Mouse (Mus musculus): Measurements from ENCODE around the gene Gm10273. TPM values are rescaled to one million over a fixed set of nuclear protein-coding genes. Genes with fewer than 3 reads are reported as not detected.

The Gm10273 gene
- polyA plus RNA-seq, 1 experiment from 2014 or later, result 2.9 TPM

GRCm38 (mm10) chr10:59410264-59410663, 14.8 kb downstream of the Gm10273 start:
- no peak for ATAC-seq (ENCODE audit: low FRiP score)
- WGBS, result 79% methylated on average over 12 of the region's 12 CpGs
- Histone ChIP-seq H3K27ac (no peak overlapping the region), H3K27me3 (no peaks in the 10 kb centered on the region), H3K4me2 (no peak overlapping the region), H3K4me1 (replicated peaks) (no peaks in the 10 kb centered on the region), H3K9me3 (no peaks in the 10 kb centered on the region), H3K9ac (no peak overlapping the region), H3K36me3 (no peaks in the 10 kb centered on the region), H3K4me3 (no peak overlapping the region)

- no peaks in the 10 kb centered on the region for H3K27me3 ChIP-seq
- H3K4me3 ChIP-seq, result no peak overlapping the region
- no peaks in the 10 kb centered on the region for H3K9me3 ChIP-seq
- H3K4me2 ChIP-seq, result no peak overlapping the region
- H3K27ac ChIP-seq, result no peak overlapping the region
- no peak overlapping the region for H3K9ac ChIP-seq
- ATAC-seq (ENCODE audit: low FRiP score), result no peak
- H3K36me3 ChIP-seq, result no peaks in the 10 kb centered on the region
- WGBS, result 85% methylated on average over 4 of the region's 4 CpGs
- no peaks in the 10 kb centered on the region for H3K4me1 ChIP-seq (replicated peaks)
These were observed 18.3 kb downstream of the Gm10273 start for GRCm38 (mm10) chr10:59413711-59414110.

- Histone ChIP-seq H3K4me1 (replicated peaks) (no peaks in the 10 kb centered on the region), H3K9me3 (no peaks in the 10 kb centered on the region), H3K27me3 (no peaks in the 10 kb centered on the region), H3K36me3 (no peaks in the 10 kb centered on the region), H3K9ac (no peak overlapping the region), H3K4me3 (no peak overlapping the region), H3K4me2 (no peak overlapping the region), H3K27ac (no peak overlapping the region)
- WGBS, result 85% methylated on average over 3 of the region's 3 CpGs
- ATAC-seq (ENCODE audit: low FRiP score), result no peak
These were observed 21.2 kb downstream of the Gm10273 start for GRCm38 (mm10) chr10:59416623-59417022.

GRCm38 (mm10) chr10:59419516-59419915, 24.1 kb downstream of the Gm10273 start:
- Histone ChIP-seq H3K27ac (no peak overlapping the region), H3K36me3 (no peaks in the 10 kb centered on the region), H3K27me3 (no peaks in the 10 kb centered on the region), H3K9ac (no peak overlapping the region), H3K9me3 (no peaks in the 10 kb centered on the region), H3K4me1 (replicated peaks) (no peaks in the 10 kb centered on the region), H3K4me3 (no peak overlapping the region), H3K4me2 (no peak overlapping the region)
- WGBS, result 85% methylated on average over 4 of the region's 4 CpGs
- ATAC-seq (ENCODE audit: low FRiP score), result no peak

GRCm38 (mm10) chr10:59424453-59424852, 29.0 kb downstream of the Gm10273 start:
- no peak for ATAC-seq (ENCODE audit: low FRiP score)
- Histone ChIP-seq H3K27ac (no peak overlapping the region), H3K27me3 (no peaks in the 10 kb centered on the region), H3K9me3 (no peaks in the 10 kb centered on the region), H3K4me1 (replicated peaks) (0 out of 2 replicates have a peak, but pooled peaks cover 1% of the 10 kb centered on the region), H3K4me2 (no peak overlapping the region), H3K9ac (no peak overlapping the region), H3K4me3 (no peak overlapping the region), H3K36me3 (no peaks in the 10 kb centered on the region)
- WGBS, result 81% methylated on average over 3 of the region's 3 CpGs

- Histone ChIP-seq H3K4me3 (no peak overlapping the region), H3K4me1 (replicated peaks) (0 out of 2 replicates have a peak, but pooled peaks cover 5% of the 10 kb centered on the region), H3K27ac (no peak overlapping the region), H3K36me3 (no peaks in the 10 kb centered on the region), H3K9me3 (no peaks in the 10 kb centered on the region), H3K27me3 (no peaks in the 10 kb centered on the region), H3K4me2 (no peak overlapping the region), H3K9ac (no peak overlapping the region)
- 83% methylated on average over 7 of the region's 7 CpGs for WGBS
- no peak for ATAC-seq (ENCODE audit: low FRiP score)
These were observed 29.9 kb downstream of the Gm10273 start for GRCm38 (mm10) chr10:59425369-59425768.

- Histone ChIP-seq H3K27me3 (no peaks in the 10 kb centered on the region), H3K4me3 (no peak overlapping the region), H3K4me1 (replicated peaks) (0 out of 2 replicates have a peak, but pooled peaks cover 5% of the 10 kb centered on the region), H3K4me2 (no peak overlapping the region), H3K9ac (no peak overlapping the region), H3K9me3 (no peaks in the 10 kb centered on the region), H3K27ac (no peak overlapping the region), H3K36me3 (no peaks in the 10 kb centered on the region)
- ATAC-seq (ENCODE audit: low FRiP score), result no peak
- 69% methylated on average over 4 of the region's 4 CpGs for WGBS
These were observed 30.9 kb downstream of the Gm10273 start for GRCm38 (mm10) chr10:59426371-59426770.

GRCm38 (mm10) chr10:59429448-59430135, 34.2 kb downstream of the Gm10273 start:
- no peak for ATAC-seq (ENCODE audit: low FRiP score)
- 0 out of 2 replicates have a peak, but pooled peaks cover 5% of the 10 kb centered on the region for H3K4me1 ChIP-seq (replicated peaks)
- no peaks in the 10 kb centered on the region for H3K27me3 ChIP-seq
- H3K36me3 ChIP-seq, result no peaks in the 10 kb centered on the region
- no peak overlapping the region for H3K27ac ChIP-seq
- H3K4me3 ChIP-seq, result no peak overlapping the region
- no peak overlapping the region for H3K9ac ChIP-seq
- WGBS, result 75% methylated on average over 16 of the region's 16 CpGs
- H3K4me2 ChIP-seq, result no peak overlapping the region
- H3K9me3 ChIP-seq, result no peaks in the 10 kb centered on the region

- Histone ChIP-seq H3K4me2 (no peak overlapping the region), H3K27ac (no peak overlapping the region), H3K27me3 (no peaks in the 10 kb centered on the region), H3K36me3 (no peaks in the 10 kb centered on the region), H3K4me3 (no peak overlapping the region), H3K9ac (no peak overlapping the region), H3K4me1 (replicated peaks) (0 out of 2 replicates have a peak, but pooled peaks cover 5% of the 10 kb centered on the region), H3K9me3 (no peaks in the 10 kb centered on the region)
- WGBS, result 75% methylated on average over 6 of the region's 6 CpGs
- ATAC-seq (ENCODE audit: low FRiP score), result no peak
These were observed 35.3 kb downstream of the Gm10273 start for GRCm38 (mm10) chr10:59430701-59431218.

- H3K27ac ChIP-seq, result no peak overlapping the region
These were observed 40.3 kb downstream of the Gm10273 start for GRCm38 (mm10) chr10:59435746-59436145.

GRCm38 (mm10) chr10:59438651-59439050, 43.2 kb downstream of the Gm10273 start:
- no peaks in the 10 kb centered on the region for H3K27me3 ChIP-seq
- H3K27ac ChIP-seq, result no peak overlapping the region
- H3K9ac ChIP-seq, result no peak overlapping the region
- H3K4me2 ChIP-seq, result no peak overlapping the region
- H3K4me1 ChIP-seq (replicated peaks), result peaks cover 5% of the 10 kb centered on the region; the same call in 1 of the 2 replicates
- no peaks in the 10 kb centered on the region for H3K36me3 ChIP-seq
- WGBS, result 93% methylated on average over 12 of the region's 12 CpGs
- H3K9me3 ChIP-seq, result no peaks in the 10 kb centered on the region
- H3K4me3 ChIP-seq, result no peak overlapping the region
- ATAC-seq (ENCODE audit: low FRiP score), result no peak

More at GRCm38 (mm10) chr10:59435746-59436145, 40.3 kb downstream of the Gm10273 start:
- 94% methylated on average over 18 of the region's 18 CpGs for WGBS
- no peaks in the 10 kb centered on the region for H3K27me3 ChIP-seq
- H3K9me3 ChIP-seq, result no peaks in the 10 kb centered on the region
- H3K4me3 ChIP-seq, result no peak overlapping the region
- no peaks in the 10 kb centered on the region for H3K36me3 ChIP-seq
- ATAC-seq (ENCODE audit: low FRiP score), result no peak
- no peak overlapping the region for H3K4me2 ChIP-seq
- no peak overlapping the region for H3K9ac ChIP-seq
- H3K4me1 ChIP-seq (replicated peaks), result no peaks in the 10 kb centered on the region

- H3K9me3 ChIP-seq, result no peaks in the 10 kb centered on the region
- H3K36me3 ChIP-seq, result no peaks in the 10 kb centered on the region
- no peak for ATAC-seq (ENCODE audit: low FRiP score)
- H3K27ac ChIP-seq, result no peak overlapping the region
- no peak overlapping the region for H3K4me2 ChIP-seq
- H3K9ac ChIP-seq, result no peak overlapping the region
- H3K4me3 ChIP-seq, result no peak overlapping the region
- peaks cover 6% of the 10 kb centered on the region; the same call in 1 of the 2 replicates for H3K4me1 ChIP-seq (replicated peaks)
- 67% methylated on average over 5 of the region's 5 CpGs for WGBS
- H3K27me3 ChIP-seq, result no peaks in the 10 kb centered on the region
These were observed 44.1 kb downstream of the Gm10273 start for GRCm38 (mm10) chr10:59439508-59439931.

GRCm38 (mm10) chr10:59440177-59440576, 44.7 kb downstream of the Gm10273 start:
- no peaks in the 10 kb centered on the region for H3K9me3 ChIP-seq
- WGBS, result 64% methylated on average over 6 of the region's 6 CpGs
- H3K4me2 ChIP-seq, result no peak overlapping the region
- no peak overlapping the region for H3K9ac ChIP-seq
- no peak overlapping the region for H3K4me3 ChIP-seq
- peaks cover 10% of the 10 kb centered on the region; the same call in 1 of the 2 replicates for H3K4me1 ChIP-seq (replicated peaks)
- no peak for ATAC-seq (ENCODE audit: low FRiP score)
- no peak overlapping the region for H3K27ac ChIP-seq
- no peaks in the 10 kb centered on the region for H3K27me3 ChIP-seq
- no peaks in the 10 kb centered on the region for H3K36me3 ChIP-seq

Data from hindbrain, embryonic 13.5 days (tissue).